Mouse (Mus musculus) lung, adult 2 months (tissue): ENCODE data around the gene Pgghg. TPM values are rescaled to one million over a fixed set of nuclear protein-coding genes. Genes with fewer than 3 reads are reported as not detected.
A peak's percentile ranks its signal among the peaks of the same experiment; 100 is the strongest.
"Not testable (repeated sequence)": the region's sequence is repeated elsewhere in the genome, so short reads cannot be mapped to it uniquely, and the experiment has no call there.

Experiments
- DNase-seq: peaks from one replicate; pipeline ENCODE4 v3.0.0; 2022
- H3K4me1 ChIP-seq: fragments of 200-500 bp; 2 replicates; pipeline ENCODE4 v1.6.1; 2011; ENCODE audit warnings: low read length; ENCODE audit not compliant: control insufficient read depth, insufficient read depth
- H3K4me3 ChIP-seq: fragments of 200-500 bp; replicated peaks from 2 replicates; pipeline ENCODE3; 2011; ENCODE audit warnings: low read depth, mild to moderate bottlenecking, control low read depth, low read length; ENCODE audit errors: extremely low read depth
- CTCF ChIP-seq: fragments of 200-500 bp; IDR thresholded peaks from 2 replicates; pipeline ENCODE4 v1.5.1; 2011; ENCODE audit warnings: mild to moderate bottlenecking, low read length, control low read depth; ENCODE audit not compliant: insufficient read depth
- POLR2A ChIP-seq: fragments of 200-500 bp; IDR thresholded peaks from 2 replicates; pipeline ENCODE4 v1.6.1; 2011; ENCODE audit warnings: low read depth, mild to moderate bottlenecking, control low read depth, low read length, borderline replicate concordance; ENCODE audit errors: extremely low read depth
- WGBS: fragments of 180-500 bp; shearing (Covaris S2); methylation state at CpG from one replicate; pipeline ENCODE4 v1.1.7; 2018; 5-methylcytosine and 5-hydroxymethylcytosine counted together
- polyA plus RNA-seq: library from polyadenylated mRNA; depleted of rRNA; stranded (reverse); fragments of >200 nt; gene quantifications from 2 replicates; pipeline ENCODE4 v1.2.3, GENCODE M21; 2012

The Pgghg gene
- polyA plus RNA-seq, 1 experiment, result 39.3 TPM

DNA sequence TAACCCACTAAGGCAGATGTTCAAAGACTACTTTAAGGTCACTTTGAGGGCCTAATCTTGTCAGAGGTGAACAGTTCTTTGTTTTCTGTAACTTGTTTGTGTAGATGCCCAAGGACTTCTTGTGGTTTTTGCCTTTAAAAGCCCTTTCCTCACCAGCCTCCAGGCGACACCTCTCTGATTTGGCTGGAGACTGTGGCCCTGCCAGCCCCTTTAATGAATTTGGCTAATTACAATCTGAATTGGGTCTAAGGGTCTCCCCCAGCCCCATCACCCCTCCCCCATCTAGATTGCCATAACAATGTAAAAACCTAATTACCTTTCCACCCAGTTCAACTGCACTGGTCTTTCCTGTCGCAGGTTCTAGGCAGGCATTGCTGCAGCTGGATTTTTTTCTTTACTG is 21.5 kb downstream of the Pgghg start:
- no peak for DNase-seq
- H3K4me3 ChIP-seq, result no peak overlapping the region
- peaks cover 2% of the 10 kb centered on the region; the same call in 1 of the 2 replicates for H3K4me1 ChIP-seq
- WGBS, result 92% methylated on average over 2 of the region's 2 CpGs
- TF ChIP-seq POLR2A (no peak), CTCF (no peak)

DNA sequence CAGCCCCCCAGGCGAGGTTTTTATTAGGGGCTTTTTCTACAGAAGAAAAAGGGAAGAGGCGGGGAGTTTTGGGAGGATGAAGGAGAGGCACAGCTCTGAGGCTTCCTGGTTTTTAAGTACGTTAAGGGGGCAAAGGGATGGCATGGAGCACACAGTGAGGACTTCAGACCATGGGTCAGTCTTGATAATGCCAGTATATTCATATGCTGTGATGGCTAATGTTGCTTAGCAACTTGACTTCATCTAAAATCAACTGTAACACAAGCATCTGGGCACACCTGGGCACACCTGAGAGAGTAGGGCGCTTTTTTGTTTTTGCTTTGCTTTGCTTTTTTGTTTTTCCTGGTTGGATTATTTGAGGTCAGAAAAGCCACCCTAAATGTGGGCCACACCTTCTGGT is 25.7 kb downstream of the Pgghg start, which contains the start of gene Ifitm1:
Ifitm1 (plus strand) TSS at position 301 of the 400 bp plus-strand sequence.
- TF ChIP-seq POLR2A (no peak), CTCF (no peak)
- H3K4me1 ChIP-seq, result peaks cover 9% of the 10 kb centered on the region
- WGBS, result 89% methylated on average over 4 of the region's 4 CpGs
- no peak for DNase-seq
- H3K4me3 ChIP-seq, result no peak within 1 kb of the TSS

DNA sequence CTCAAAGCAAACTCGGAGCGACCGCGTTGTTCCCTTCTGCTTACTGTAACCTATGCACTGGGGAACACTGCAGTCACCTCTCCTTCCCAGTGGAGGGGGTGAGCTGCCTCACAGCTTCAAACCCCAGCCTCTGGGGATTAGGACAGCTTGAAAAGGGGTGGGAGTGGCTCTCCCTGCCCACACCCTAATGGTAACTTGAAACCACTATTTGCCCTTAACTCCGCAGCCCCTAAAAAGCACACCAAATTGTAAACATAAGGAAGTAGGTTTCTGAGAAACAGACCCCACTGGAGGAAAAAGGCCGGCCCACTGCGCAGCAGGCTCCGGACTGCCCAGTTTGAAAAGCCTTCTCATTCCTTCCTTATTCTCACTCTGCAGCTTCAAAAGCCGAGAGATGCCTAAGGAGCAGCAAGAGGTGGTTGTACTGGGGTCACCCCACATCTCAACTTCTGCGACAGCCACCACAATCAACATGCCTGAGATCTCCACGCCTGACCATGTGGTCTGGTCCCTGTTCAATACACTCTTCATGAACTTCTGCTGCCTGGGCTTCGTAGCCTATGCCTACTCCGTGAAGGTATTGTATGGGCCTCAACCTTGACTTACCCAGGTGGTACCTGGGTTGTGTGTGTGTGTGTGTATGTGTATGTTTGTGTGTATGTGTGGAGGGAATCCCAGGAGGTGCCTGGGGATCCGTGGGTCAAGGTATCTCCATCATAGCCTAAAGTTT is 26.8 kb downstream of the Pgghg start:
- WGBS, result 24% methylated on average over 14 of the region's 14 CpGs
- TF ChIP-seq CTCF (0 out of 2 replicates have a peak, but pooled peaks have one; percentile 1), POLR2A (no peak)
- Histone ChIP-seq H3K4me1 (peaks cover 9% of the 10 kb centered on the region), H3K4me3 (peak overlapping the region; percentile 40)
- DNase-seq, result no peak

DNA sequence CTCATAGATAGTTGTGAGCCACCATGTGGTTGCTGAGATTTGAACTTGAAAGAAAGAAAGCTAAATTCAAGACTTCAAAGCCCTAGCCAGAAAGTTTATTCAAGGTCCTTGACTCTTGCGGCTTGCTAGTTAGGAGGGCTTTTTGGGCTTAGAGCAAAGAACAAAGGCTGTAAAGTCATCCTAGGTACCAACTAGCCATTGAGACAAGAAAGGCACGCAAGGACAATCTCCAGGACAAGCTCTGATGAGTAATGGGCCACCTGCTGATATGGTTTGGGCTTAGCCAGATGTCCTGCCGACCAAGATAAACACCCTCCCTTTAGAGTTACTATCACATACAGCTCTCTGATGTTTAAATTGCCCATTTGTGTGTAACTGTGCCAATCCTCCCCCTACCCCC is 27.5 kb downstream of the Pgghg start:
- 47% methylated on average over 3 of the region's 3 CpGs for WGBS
- H3K4me1 ChIP-seq, H3K4me3 ChIP-seq, DNase-seq: not testable (repeated sequence)

DNA sequence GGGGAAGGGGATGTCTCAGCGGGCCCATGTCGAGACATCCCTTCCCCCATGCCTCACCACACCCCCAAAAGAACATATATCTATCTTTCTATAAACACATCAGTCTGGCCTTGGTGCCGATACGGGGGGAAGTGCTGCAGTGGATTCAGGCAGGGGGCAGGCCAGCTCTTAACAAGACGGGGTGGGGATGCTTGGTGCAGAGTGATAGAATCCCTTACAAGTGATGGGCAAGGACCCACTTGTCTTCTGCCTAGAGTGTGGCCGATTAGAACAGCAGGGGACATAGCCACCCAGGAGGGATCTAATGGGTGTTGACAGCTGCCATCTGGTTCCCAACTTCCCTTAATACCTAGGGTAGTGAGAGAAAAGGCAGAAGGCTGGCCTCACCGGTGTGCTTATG is 29.7 kb downstream of the Pgghg start:
- TF ChIP-seq CTCF (no peak), POLR2A (no peak)
- no peak overlapping the region for H3K4me3 ChIP-seq
- no peak for DNase-seq
- WGBS, result 48% methylated on average over 7 of the region's 7 CpGs
- peaks cover 9% of the 10 kb centered on the region for H3K4me1 ChIP-seq

DNA sequence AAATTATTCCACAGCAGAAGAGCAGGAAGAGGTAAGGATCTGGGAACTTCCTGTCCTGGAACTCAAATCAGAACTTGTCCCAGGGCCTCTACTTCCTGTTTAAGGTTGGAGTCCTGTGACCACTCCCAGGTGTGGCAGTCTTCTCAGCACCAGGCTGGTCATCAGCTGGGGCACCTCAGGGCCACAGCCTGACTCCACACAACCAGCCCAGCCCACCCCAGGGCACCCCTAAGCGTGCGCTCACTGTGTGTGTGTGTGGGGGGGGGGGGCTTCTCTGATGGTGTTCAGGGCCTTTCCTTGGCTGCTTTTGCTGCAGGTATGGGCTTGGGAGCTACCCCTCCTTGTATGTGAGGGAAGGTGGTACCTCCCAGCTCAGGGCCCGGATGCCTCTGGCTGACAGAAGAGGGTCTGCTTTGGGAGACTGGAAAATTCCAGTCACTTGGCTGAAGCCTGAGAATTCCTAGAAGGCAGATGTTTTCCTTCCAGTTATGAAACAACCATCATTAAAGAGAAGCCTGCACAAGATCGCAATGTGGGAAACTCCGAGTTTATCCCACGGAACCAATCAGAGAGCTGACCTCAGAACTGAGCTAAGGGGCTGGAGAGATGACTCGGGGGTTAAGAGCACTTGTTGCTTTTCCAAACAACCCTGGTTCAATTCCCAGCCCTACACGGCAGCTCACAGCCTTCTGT is 30.4 kb downstream of the Pgghg start:
- Histone ChIP-seq H3K4me1 (peaks cover 9% of the 10 kb centered on the region), H3K4me3 (no peak overlapping the region)
- TF ChIP-seq POLR2A, result no peak
- TF ChIP-seq CTCF, result no peak
- 53% methylated on average over 8 of the region's 8 CpGs for WGBS
- no peak for DNase-seq

DNA sequence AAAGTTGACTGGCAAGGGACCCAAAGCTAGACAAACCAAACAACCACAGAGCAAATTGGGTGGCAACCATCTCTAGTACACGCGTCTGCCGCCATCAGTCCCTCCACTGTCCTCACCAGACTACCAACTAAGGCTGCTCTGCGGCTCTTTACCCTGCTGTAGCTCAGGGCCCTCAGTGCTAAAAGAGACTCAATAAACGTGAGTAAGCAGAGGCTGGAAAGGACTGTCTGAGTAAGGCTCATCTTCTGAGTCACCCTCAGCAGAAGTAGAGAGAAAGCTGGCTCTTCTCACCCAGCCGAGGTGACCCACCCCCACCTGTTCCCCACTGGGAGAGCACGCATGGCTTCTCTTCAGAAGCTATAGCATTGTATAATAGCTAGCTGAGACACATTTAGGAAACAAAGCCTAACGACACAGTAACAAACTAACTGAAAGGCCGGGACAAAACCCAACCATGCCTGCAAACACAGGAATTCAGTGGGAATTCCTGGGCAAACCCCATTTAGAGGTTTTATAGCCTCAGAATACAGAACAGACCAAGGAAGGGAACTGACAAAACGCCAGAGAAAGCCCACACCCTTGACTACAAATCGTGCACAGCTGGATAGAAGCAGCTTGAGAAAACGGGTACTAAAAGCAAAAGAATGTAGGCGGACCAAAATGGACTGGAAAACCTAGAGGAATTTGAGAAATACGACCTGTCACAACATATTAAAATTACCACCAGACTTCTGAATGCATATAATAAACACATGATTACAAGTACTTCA is 32.4 kb downstream of the Pgghg start:
- peaks cover 9% of the 10 kb centered on the region for H3K4me1 ChIP-seq
- no peak overlapping the region for H3K4me3 ChIP-seq
- DNase-seq, result no peak
- no peak for TF ChIP-seq POLR2A
- TF ChIP-seq CTCF, result no peak
- WGBS, result 60% methylated on average over 14 of the region's 14 CpGs

DNA sequence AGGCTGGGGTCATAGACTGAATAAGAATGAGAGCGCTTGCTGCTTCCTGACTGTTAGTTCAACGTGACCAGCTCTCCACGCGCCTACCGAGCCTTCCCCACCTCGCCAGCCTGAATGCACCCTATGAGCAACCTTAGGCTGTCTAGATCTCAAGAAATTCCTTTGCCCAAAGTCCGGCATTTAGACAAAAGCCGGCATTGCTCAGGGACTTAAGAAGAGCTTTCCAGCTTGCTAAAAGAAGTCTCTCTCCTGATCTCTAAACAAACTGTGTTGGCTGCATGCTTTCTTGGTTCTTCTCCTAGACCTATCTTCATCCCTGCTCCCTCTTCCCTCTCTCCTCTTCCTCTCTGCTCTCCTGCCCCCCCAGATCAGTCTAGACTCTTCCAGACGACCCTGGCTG is 33.7 kb downstream of the Pgghg start:
- TF ChIP-seq CTCF, result no peak
- TF ChIP-seq POLR2A, result no peak
- Histone ChIP-seq H3K4me3 (no peak overlapping the region), H3K4me1 (peaks cover 9% of the 10 kb centered on the region)
- DNase-seq, result no peak
- 23% methylated on average over 9 of the region's 9 CpGs for WGBS

DNA sequence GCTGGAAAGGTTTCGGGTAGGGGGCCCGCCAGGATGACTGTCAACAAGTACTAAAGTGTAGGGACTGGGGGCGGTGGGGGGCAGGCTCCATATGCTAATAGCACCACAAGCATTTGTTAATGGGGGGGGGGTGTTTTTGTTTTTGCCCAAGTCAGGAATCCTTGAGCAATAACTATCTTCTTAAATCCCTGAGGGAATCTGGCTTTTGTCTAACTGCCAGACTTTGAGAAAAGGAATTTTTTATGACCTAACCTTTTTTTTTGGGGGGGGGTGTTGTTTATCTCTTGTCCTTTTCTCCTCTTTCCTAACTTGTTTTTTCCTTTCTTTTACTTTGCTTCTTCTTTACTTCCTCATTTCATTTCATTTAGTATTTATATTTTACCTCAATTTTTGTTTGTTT is 34.3 kb downstream of the Pgghg start:
- 58% methylated on average over 3 of the region's 3 CpGs for WGBS
- no peak for TF ChIP-seq CTCF
- TF ChIP-seq POLR2A, result no peak
- DNase-seq, result no peak
- Histone ChIP-seq H3K4me1 (peaks cover 9% of the 10 kb centered on the region), H3K4me3 (no peak overlapping the region)

DNA sequence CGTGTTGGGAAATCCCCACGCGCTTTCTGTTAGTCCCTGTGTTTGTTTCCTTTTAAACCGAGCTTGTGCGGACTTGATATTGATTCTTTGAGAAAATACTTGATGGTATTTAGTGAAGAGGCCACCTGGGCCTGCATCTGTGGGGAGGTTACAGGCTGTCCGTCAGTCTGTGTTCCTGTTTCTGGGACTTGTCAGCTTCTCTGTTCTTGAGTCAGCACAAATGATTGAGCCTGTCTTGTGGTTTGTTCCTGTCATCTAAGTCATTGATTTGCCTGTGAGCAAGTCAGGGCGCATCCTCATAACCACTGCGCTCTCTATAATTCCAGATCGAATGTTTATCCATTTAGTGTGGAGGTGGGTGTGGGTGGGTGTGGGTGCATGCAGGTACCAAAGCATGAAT is 35.5 kb downstream of the Pgghg start:
- H3K4me3 ChIP-seq, H3K4me1 ChIP-seq, DNase-seq: not testable (repeated sequence)
- 87% methylated on average over 9 of the region's 9 CpGs for WGBS
